Mouse (Mus musculus) limb, embryonic 12.5 days (tissue): Measurements from ENCODE around the gene Ednra. TPM values are rescaled to one million over a fixed set of nuclear protein-coding genes. Genes with fewer than 3 reads are reported as not detected.
A peak's percentile ranks its signal among the peaks of the same experiment; 100 is the strongest.
"Not testable (repeated sequence)": the region's sequence is repeated elsewhere in the genome, so short reads cannot be mapped to it uniquely, and the experiment has no call there.

Experiments used
- ATAC-seq: fragments of 200-750 bp; cut with Nextera tagmentation; 2 replicates; pipeline ENCODE4 v1.8.0; 2017; ENCODE audit warnings: low read depth, moderate TSS enrichment; ENCODE audit not compliant: insufficient number of reproducible peaks, insufficient read depth, low FRiP score, low TSS enrichment
- H3K27ac ChIP-seq: fragments of 300-500 bp; sonication (generic); 2 replicates; pipeline ENCODE4 v1.5.1; 2016; ENCODE audit warnings: mild to moderate bottlenecking, moderate library complexity
- H3K27me3 ChIP-seq: fragments of 300-500 bp; sonication (generic); 2 replicates; pipeline ENCODE4 v1.6.1; 2016; ENCODE audit warnings: mild to moderate bottlenecking, moderate library complexity
- H3K36me3 ChIP-seq: fragments of 300-500 bp; sonication (generic); 2 replicates; pipeline ENCODE4 v1.6.1; 2016; ENCODE audit warnings: mild to moderate bottlenecking, moderate library complexity
- H3K4me1 ChIP-seq: fragments of 300-500 bp; sonication (generic); replicated peaks from 2 replicates; pipeline ENCODE4 v1.6.1; 2016
- H3K4me2 ChIP-seq: fragments of 300-500 bp; sonication (generic); 2 replicates; pipeline ENCODE4 v1.6.1; 2016; ENCODE audit warnings: mild to moderate bottlenecking, moderate library complexity
- H3K4me3 ChIP-seq: fragments of 300-500 bp; sonication (generic); replicated peaks from 2 replicates; pipeline ENCODE4 v1.5.1; 2016; ENCODE audit warnings: mild to moderate bottlenecking
- H3K9ac ChIP-seq: fragments of 300-500 bp; sonication (generic); replicated peaks from 2 replicates; pipeline ENCODE4 v1.6.1; 2016; ENCODE audit warnings: mild to moderate bottlenecking, moderate library complexity
- H3K9me3 ChIP-seq: fragments of 300-500 bp; sonication (generic); 2 replicates; pipeline ENCODE4 v1.6.1; 2016; ENCODE audit warnings: mild to moderate bottlenecking, moderate library complexity
- WGBS: fragments of 180-500 bp; shearing (Covaris S2); methylation state at CpG from one replicate; pipeline ENCODE4 v1.1.7; 2016; 5-methylcytosine and 5-hydroxymethylcytosine counted together
- polyA plus RNA-seq: library from polyadenylated mRNA; unstranded; fragments of >200 nt; fragmentation: Nextera tagmentation; extraction: Ambion mirVana; gene quantifications from 2 replicates; pipeline ENCODE4 v1.2.1, GENCODE M21; 2016

The Ednra gene
- polyA plus RNA-seq, 1 experiment from 2014 or later, result 43.5 TPM

- Histone ChIP-seq H3K9ac (no peak overlapping the region), H3K36me3 (peaks cover 20% of the 10 kb centered on the region), H3K4me1 (peaks cover 73% of the 10 kb centered on the region), H3K27me3 (no peaks in the 10 kb centered on the region), H3K9me3 (no peaks in the 10 kb centered on the region), H3K27ac (peak overlapping the region; percentile 66), H3K4me2 (0 out of 2 replicates have a peak overlapping the region, but pooled peaks have one; percentile 10), H3K4me3 (no peak overlapping the region)
- no peak for ATAC-seq
- 22% methylated on average over 2 of the region's 2 CpGs for WGBS
Observed at GRCm38 (mm10) chr8:77717036-77717435, 7.2 kb downstream of the Ednra start.

- no peak for ATAC-seq
- WGBS, result 27% methylated on average over 7 of the region's 7 CpGs
- H3K27me3 ChIP-seq, result no peaks in the 10 kb centered on the region
- no peak overlapping the region for H3K4me3 ChIP-seq
- H3K9me3 ChIP-seq, result no peaks in the 10 kb centered on the region
- peaks cover 80% of the 10 kb centered on the region for H3K4me1 ChIP-seq
- H3K27ac ChIP-seq, result peak overlapping the region; percentile 73
- peak overlapping the region; percentile 8 for H3K4me2 ChIP-seq
- no peak overlapping the region for H3K9ac ChIP-seq
- H3K36me3 ChIP-seq, result peaks cover 12% of the 10 kb centered on the region
Observed at GRCm38 (mm10) chr8:77714455-77714854, 9.8 kb downstream of the Ednra start.

GRCm38 (mm10) chr8:77713688-77714087 lies 10.6 kb downstream of the Ednra start:
- Histone ChIP-seq H3K4me3 (no peak overlapping the region), H3K4me2 (peak overlapping the region; percentile 18; the same call in 1 of the 2 replicates), H3K27me3 (no peaks in the 10 kb centered on the region), H3K4me1 (peaks cover 80% of the 10 kb centered on the region), H3K9me3 (no peaks in the 10 kb centered on the region), H3K36me3 (peaks cover 6% of the 10 kb centered on the region; the same call in 1 of the 2 replicates), H3K9ac (no peak overlapping the region), H3K27ac (peak overlapping the region; percentile 85)
- 63% methylated on average over 5 of the region's 5 CpGs for WGBS
- ATAC-seq, result no peak

- Histone ChIP-seq H3K4me2 (no peak overlapping the region), H3K27ac (no peak overlapping the region), H3K4me3 (no peak overlapping the region), H3K9ac (no peak overlapping the region), H3K36me3 (peaks cover 8% of the 10 kb centered on the region; the same call in 1 of the 2 replicates), H3K9me3 (peaks cover 5% of the 10 kb centered on the region; the same call in 1 of the 2 replicates), H3K4me1 (peaks cover 11% of the 10 kb centered on the region), H3K27me3 (no peaks in the 10 kb centered on the region)
- no peak for ATAC-seq
- 85% methylated on average over 4 of the region's 4 CpGs for WGBS
Observed at GRCm38 (mm10) chr8:77704768-77705167, 19.5 kb downstream of the Ednra start.

- Histone ChIP-seq H3K36me3 (no peaks in the 10 kb centered on the region; the same call in 1 of the 2 replicates), H3K9me3 (no peaks in the 10 kb centered on the region), H3K27ac (peak overlapping the region; percentile 59; the same call in 1 of the 2 replicates), H3K4me2 (no peak overlapping the region), H3K4me1 (peaks cover 29% of the 10 kb centered on the region), H3K27me3 (no peaks in the 10 kb centered on the region), H3K4me3 (no peak overlapping the region), H3K9ac (no peak overlapping the region)
- no peak for ATAC-seq
- WGBS, result 35% methylated on average over 10 of the region's 10 CpGs
Observed at GRCm38 (mm10) chr8:77698028-77698427, 26.2 kb downstream of the Ednra start.

- Histone ChIP-seq H3K4me1 (peaks cover 32% of the 10 kb centered on the region), H3K27ac (no peak overlapping the region), H3K9ac (no peak overlapping the region), H3K36me3 (no peaks in the 10 kb centered on the region; the same call in 1 of the 2 replicates), H3K27me3 (no peaks in the 10 kb centered on the region), H3K4me3 (no peak overlapping the region), H3K4me2 (no peak overlapping the region), H3K9me3 (no peaks in the 10 kb centered on the region)
- 85% methylated on average over 4 of the region's 4 CpGs for WGBS
- no peak for ATAC-seq
Observed at GRCm38 (mm10) chr8:77696182-77696581, 28.1 kb downstream of the Ednra start.

GRCm38 (mm10) chr8:77695486-77696058 lies 28.7 kb downstream of the Ednra start:
- Histone ChIP-seq H3K4me2 (no peak overlapping the region), H3K9ac (no peak overlapping the region), H3K4me3 (no peak overlapping the region), H3K27me3 (no peaks in the 10 kb centered on the region), H3K4me1 (peaks cover 32% of the 10 kb centered on the region), H3K36me3 (no peaks in the 10 kb centered on the region; the same call in 1 of the 2 replicates), H3K27ac (peak overlapping the region; percentile 67), H3K9me3 (no peaks in the 10 kb centered on the region)
- ATAC-seq, result no peak
- 16% methylated on average over 5 of the region's 5 CpGs for WGBS

GRCm38 (mm10) chr8:77695070-77695469 lies 29.2 kb downstream of the Ednra start:
- no peak for ATAC-seq
- H3K4me1 ChIP-seq, result peaks cover 32% of the 10 kb centered on the region
- no peak overlapping the region for H3K4me3 ChIP-seq
- peak overlapping the region; percentile 67; the same call in 1 of the 2 replicates for H3K27ac ChIP-seq
- no peak overlapping the region for H3K4me2 ChIP-seq
- no peaks in the 10 kb centered on the region for H3K27me3 ChIP-seq
- 61% methylated on average over 3 of the region's 3 CpGs for WGBS
- H3K9ac ChIP-seq, result no peak overlapping the region
- H3K9me3 ChIP-seq, result no peaks in the 10 kb centered on the region
- peaks cover under 1% of the 10 kb centered on the region; the same call in 1 of the 2 replicates for H3K36me3 ChIP-seq

GRCm38 (mm10) chr8:77694588-77694987 lies 29.7 kb downstream of the Ednra start:
- no peak overlapping the region for H3K4me2 ChIP-seq
- H3K36me3 ChIP-seq, result peaks cover 4% of the 10 kb centered on the region; the same call in 1 of the 2 replicates
- ATAC-seq, result no peak
- no peaks in the 10 kb centered on the region for H3K9me3 ChIP-seq
- WGBS, result 89% methylated on average over 4 of the region's 4 CpGs
- peaks cover 32% of the 10 kb centered on the region for H3K4me1 ChIP-seq
- H3K27me3 ChIP-seq, result no peaks in the 10 kb centered on the region
- H3K9ac ChIP-seq, result no peak overlapping the region
- no peak overlapping the region for H3K27ac ChIP-seq
- no peak overlapping the region for H3K4me3 ChIP-seq

- WGBS, result 87% methylated on average over 7 of the region's 7 CpGs
Observed at GRCm38 (mm10) chr8:77689421-77690059, 34.7 kb downstream of the Ednra start.

GRCm38 (mm10) chr8:77688978-77689377 lies 35.3 kb downstream of the Ednra start:
- Histone ChIP-seq H3K4me1 (peaks cover 8% of the 10 kb centered on the region), H3K27me3 (no peaks in the 10 kb centered on the region), H3K9ac (no peak overlapping the region), H3K36me3 (peaks cover 32% of the 10 kb centered on the region), H3K9me3 (no peaks in the 10 kb centered on the region), H3K4me3 (no peak overlapping the region), H3K4me2 (no peak overlapping the region), H3K27ac (no peak overlapping the region)
- 76% methylated on average over 5 of the region's 5 CpGs for WGBS
- ATAC-seq, result no peak

More at GRCm38 (mm10) chr8:77689421-77690059, 34.7 kb downstream of the Ednra start:
- not testable (repeated sequence) for H3K27ac ChIP-seq, H3K27me3 ChIP-seq, H3K9me3 ChIP-seq, H3K4me1 ChIP-seq, H3K4me3 ChIP-seq, H3K4me2 ChIP-seq, ATAC-seq, H3K9ac ChIP-seq
- H3K36me3 ChIP-seq, result peaks cover 28% of the 10 kb centered on the region
